Mouse (Mus musculus) spleen, adult 2 months (tissue): Measurements from ENCODE around the gene Colgalt1.
A peak's percentile ranks its signal among the peaks of the same experiment; 100 is the strongest.

Experiments
- CTCF ChIP-seq: fragments of 200-500 bp; IDR thresholded peaks from 2 replicates; pipeline ENCODE4 v1.5.1; 2011; ENCODE audit warnings: mild to moderate bottlenecking, inconsistent platforms; ENCODE audit not compliant: insufficient read depth, insufficient read length, insufficient replicate concordance; ENCODE audit errors: extremely low read depth
- POLR2A ChIP-seq: fragments of 200-500 bp; IDR thresholded peaks from 2 replicates; pipeline ENCODE4 v1.6.1; 2011; ENCODE audit warnings: low read depth, low read length, inconsistent platforms

DNA sequence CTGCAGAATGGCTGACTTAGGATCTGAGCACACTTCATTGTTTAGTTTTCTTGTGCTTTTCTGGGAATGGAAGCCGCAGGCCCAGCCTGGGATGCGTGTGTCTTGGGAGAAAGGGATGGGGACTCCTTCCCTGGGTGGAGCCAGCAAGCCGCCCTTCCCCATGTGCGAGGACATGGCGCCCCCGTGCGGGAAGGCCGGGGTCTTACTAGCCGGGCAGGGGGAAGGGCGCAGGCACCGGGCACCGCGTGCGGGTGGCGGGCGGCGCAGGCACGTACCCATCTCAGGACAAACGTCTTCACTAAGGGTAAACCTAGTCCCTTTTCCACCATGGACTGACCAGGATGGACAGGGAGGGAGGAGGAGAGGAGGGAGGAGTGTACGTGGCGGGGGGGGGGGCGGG, 22.4 kb downstream of the Colgalt1 start:
- peak; percentile 85 for TF ChIP-seq CTCF
- TF ChIP-seq POLR2A = no peak
